Mouse (Mus musculus) granulocyte monocyte progenitor cell, adult 5-6 weeks (primary cell): ENCODE measurements around the gene Tnfrsf8. TPM values are rescaled to one million over a fixed set of nuclear protein-coding genes. Genes with fewer than 3 reads are reported as not detected.
"Not testable (repeated sequence)": the region's sequence is repeated elsewhere in the genome, so short reads cannot be mapped to it uniquely, and the experiment has no call there.

Experiments
- ATAC-seq: replicated peaks from 2 replicates; pipeline ENCODE4 v1.8.0; 2016; ENCODE audit warnings: mild to moderate bottlenecking, moderate TSS enrichment, inconsistent platforms; ENCODE audit not compliant: poor library complexity, severe bottlenecking
- total RNA-seq, 2 experiments: library from RNA; stranded (forward) in 1 of 2; stranded (reverse) in 1 of 2; fragments of 200-712, 200-1000 nt in 1 of 2; fragments of >200 nt in 1 of 2; fragmentation: Nextera tagmentation in 1 of 2; gene quantifications; 2 replicates each; pipeline ENCODE4 v1.2.3; 2014 to 2017

Tnfrsf8 gene
- total RNA-seq, 2 experiments from 2014 or later: 1.1 TPM; not detected in 1

- ATAC-seq: peak; percentile 33
Measured at GRCm38 (mm10) chr4:145312530-145312929, 2.4 kb downstream of the Tnfrsf8 start.

- no peak for ATAC-seq
Measured at GRCm38 (mm10) chr4:145310859-145311258, 4.1 kb downstream of the Tnfrsf8 start.

GRCm38 (mm10) chr4:145306422-145306821 lies 8.5 kb downstream of the Tnfrsf8 start:
- no peak for ATAC-seq

DNA sequence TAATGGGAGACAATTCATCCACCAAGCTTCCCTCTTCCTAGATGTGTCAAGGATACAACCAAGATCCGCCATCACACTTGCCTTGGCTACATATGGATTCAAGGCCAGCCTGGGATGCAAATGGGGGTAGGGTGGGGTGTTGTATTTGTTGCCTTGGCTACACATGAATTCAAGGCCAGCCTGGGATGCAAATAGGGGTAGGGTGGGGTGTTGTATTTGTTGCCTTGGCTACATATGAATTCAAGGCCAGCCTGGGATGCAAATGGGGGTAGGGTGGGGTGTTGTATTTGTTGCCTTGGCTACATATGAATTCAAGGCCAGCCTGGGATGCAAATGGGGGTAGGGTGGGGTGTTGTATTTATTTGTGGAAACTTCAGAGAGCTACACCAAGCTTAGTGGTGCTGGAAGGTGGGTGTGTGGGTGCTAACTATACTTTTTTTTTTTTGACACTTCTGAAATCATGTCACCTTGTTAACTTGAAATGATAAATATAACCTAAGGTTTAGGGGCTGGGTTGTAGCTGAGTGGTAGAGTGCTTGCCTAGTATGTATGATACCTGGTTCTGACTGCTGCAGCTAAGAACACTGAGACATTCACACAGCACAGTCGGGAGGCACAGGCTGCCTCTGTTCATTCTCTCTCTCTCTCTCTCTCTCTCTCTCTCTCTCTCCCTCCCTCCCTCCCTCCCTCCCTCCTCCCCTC lies 9.2 kb downstream of the Tnfrsf8 start:
- ATAC-seq: not testable (repeated sequence)

DNA sequence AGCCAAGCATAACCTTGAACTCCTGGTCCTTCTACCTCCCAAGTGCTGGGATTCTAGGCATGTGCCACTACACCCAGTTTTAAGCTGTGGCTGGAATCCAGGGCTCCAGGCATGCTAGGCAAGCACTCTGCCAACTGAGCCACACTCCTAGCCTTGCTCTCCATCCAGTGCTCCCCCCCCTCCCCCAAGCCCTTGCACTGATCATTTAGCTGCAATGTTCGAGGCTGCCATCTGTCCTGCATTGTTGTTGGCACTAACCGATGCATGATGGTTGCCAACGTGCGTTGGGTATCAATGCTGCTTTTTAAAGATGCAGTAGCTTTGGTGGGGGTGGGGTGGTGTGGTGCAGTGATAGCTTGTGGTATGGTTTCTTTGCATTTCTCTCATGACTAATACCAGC lies 10.9 kb downstream of the Tnfrsf8 start:
- no peak for ATAC-seq

DNA sequence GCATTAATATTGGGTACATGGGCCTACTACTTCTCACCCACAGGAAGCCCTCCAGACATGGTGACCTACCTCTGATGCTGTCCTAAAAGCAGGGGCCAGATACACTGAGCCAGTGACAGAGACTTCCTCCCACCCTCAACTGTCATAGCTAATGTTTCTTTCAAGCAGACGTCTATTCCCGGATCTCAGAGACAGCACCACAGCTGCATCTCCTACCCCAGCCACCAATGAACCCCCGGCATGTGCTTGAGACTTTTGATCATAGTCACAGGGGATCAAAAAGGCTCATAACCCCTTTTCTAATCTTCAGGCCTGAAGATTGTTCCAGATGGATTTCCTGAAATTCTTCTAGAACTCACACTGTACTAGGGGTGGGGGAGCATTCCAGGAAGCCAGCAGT lies 12.9 kb downstream of the Tnfrsf8 start:
- no peak for ATAC-seq

- peak; percentile 91 for ATAC-seq
Measured at GRCm38 (mm10) chr4:145300210-145300927, 14.6 kb downstream of the Tnfrsf8 start.

GRCm38 (mm10) chr4:145299355-145299754 lies 15.6 kb downstream of the Tnfrsf8 start:
- no peak for ATAC-seq

DNA sequence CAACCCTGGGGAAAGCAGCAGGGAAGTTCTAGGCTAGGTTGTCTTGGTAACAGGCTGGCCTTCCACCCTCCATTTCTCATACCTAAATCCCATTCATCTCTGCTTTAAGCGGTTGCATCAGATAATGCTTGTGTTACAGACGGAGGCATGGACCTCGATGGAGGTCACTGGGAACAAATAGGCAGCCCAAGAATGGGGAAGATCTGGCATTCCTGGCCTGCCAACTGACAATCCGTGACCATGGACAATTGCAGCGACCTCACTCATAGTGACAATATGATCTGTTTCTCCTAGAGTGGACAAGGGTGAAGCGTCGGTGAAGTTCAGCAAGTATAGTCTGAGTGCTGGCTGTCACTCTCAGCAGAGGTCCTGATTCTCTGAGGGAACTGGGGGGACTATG lies 16.1 kb downstream of the Tnfrsf8 start:
- no peak for ATAC-seq

DNA sequence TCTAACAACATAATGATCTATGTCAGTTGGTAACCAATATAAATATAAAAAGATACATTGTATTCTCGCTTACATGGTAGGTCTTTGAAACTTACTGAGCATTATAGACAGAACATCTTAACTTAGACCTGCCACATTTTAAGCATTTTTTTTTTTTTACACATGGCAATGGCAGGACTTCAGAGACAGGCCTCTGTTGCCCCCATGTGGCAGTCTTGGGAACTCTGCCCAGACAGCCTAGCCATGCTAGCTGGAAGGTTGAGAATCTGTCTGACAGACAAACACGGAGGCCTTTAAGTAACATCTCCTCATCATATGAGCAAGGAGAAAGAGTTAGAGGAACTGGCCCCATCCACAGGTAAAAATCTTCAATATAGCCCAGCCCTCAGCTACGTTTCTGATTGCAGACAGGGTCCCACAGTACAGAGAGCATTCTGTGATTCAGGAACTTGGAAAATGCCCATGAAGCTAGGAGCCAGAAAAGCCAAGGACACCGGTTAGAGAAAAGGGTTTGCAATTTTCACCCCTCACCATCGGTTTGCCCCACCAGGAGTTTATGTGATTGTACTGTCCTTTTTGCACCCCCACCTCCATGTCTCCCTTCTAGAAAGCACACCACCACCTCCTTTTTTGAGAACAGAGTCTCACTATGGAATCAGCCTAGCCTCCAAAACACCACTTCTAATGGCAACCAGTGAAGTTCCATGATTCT lies 19.2 kb downstream of the Tnfrsf8 start:
- peak; percentile 43 for ATAC-seq

DNA sequence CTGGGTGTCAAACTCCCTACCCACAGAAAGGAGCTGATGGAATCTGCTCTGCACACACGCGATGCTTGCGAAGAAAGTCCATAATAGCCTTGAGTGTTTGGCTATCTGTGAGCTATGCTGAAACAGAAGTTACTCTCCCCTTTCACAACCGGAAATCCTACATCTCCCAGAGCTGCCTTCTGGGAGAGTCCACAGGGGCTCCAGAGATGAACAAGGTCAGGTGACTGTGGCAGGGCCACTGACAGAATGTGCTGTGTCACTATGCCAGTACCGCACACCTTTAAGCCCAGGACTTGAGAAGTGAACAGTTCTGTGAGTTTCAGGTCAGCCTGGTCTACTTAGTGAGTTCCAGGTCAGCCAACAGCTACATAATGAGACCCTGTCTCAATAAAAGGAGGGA lies 20.4 kb downstream of the Tnfrsf8 start:
- ATAC-seq: peak; percentile 57

- peak; percentile 94 for ATAC-seq
Measured at GRCm38 (mm10) chr4:145286369-145287120, 28.4 kb downstream of the Tnfrsf8 start.

DNA sequence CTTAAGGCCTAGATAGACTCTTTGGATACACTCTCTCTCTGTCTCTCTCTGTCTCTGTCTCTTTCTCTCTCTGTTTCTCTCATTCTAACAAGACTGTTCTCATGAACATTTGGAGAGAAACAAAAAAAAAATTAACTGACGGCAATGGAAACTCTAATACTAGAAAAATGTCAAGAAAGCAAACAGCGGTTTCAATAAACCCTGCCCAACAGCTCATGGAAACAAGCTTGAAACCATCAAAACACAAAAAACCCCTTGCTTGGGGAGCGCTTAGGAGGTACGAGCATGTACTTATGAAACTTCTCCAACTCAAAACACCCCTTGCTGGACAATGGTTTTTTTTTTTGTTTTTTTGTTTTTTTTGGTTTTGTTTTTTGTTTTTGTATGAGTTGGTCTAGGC lies 30.3 kb downstream of the Tnfrsf8 start:
- ATAC-seq: no peak

DNA sequence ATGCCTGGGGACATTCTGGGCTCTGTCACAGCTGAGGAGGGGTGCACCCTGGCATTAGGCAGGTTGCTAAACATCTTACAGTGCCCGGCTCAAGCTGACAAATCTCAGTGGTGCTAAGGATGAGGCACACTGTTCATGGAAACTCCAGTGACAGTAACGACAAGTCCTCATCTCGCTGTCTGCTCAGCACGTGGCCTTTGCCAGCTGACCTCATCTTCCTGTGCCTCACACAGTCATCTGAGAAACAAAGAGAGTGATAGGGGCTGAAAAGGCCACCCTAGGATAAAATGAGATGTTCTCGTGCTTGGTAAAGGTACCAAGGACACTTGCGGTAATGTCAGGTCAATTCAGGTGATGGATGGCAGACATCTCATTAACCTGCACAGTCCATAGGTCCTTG lies 31.5 kb downstream of the Tnfrsf8 start:
- ATAC-seq: no peak

- no peak for ATAC-seq
Measured at GRCm38 (mm10) chr4:145280966-145281365, 34.0 kb downstream of the Tnfrsf8 start.

GRCm38 (mm10) chr4:145278724-145279370 lies 36.1 kb downstream of the Tnfrsf8 start:
- no peak for ATAC-seq

DNA sequence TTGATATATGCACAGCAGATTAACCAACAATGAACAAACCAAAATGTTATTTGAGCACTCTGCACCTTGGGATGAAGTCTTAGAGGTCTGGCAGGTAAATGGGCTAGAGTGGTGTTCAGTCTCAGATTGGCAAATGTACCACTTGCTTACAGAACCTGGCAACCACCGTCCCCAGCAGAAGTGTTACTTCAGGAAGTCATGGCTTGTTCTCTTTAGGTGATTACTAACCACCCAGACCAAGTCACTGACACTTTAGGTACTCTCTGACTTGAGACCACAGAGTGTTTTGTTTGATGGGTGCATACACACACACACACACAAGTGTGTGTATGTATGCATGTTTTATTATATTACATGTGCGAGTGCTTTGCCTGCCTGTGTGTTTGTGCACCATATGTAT lies 36.7 kb downstream of the Tnfrsf8 start:
- ATAC-seq: 0 out of 2 replicates have a peak, but pooled peaks have one; percentile 8

- peak; percentile 87 for ATAC-seq
Measured at GRCm38 (mm10) chr4:145276368-145277249, 38.4 kb downstream of the Tnfrsf8 start.

GRCm38 (mm10) chr4:145274887-145275286 lies 40.1 kb downstream of the Tnfrsf8 start:
- no peak for ATAC-seq
